Comparison of ENCODE assay signal across 7 mouse cellular contexts in the genomic region with DNA sequence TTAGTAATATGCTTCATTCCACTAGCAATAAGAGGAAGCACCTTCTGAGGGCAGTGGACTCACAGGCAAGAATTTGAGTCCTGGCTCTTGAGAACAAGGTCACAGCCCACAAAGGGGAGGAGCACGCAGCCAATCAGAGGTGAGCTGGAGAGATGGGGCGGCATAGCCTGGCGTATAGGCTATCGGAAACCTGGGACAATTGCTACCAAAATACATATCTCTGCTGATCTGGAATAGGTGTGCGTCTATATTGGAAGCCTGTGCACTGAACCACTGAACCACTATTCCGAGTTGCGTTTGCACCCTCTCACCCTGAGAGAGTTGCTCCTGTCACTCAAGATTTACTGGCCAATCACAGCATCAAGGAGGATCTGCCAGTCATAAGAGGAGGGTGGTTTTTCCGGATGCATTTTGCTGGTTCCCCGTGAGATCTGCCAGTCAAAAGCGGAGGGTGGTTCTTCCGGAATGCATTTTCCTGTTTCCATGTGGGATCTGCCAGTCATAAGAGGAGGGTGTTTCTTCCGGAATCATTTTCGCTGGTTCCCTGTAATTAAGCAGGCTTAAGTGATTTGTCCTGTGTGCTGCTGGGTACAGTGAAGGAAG.
DNase-seq lines count a peak whose midpoint lies in the region; ATAC-seq lines count a peak whose summit lies in the region.
"Not testable (repeated sequence)": the region's sequence is repeated elsewhere in the genome, so short reads cannot be mapped to it uniquely, and the experiment has no call there.

No protein-coding gene starts in this region.

- not testable (repeated sequence) for H3K9me3 ChIP-seq in embryonic facial prominence, embryonic 12.5 days; limb, embryonic 11.5 days (ENCODE audit: control insufficient read depth, low read length); midbrain, embryonic 14.5 days (ENCODE audit: control insufficient read depth, low read length)

- under 1% methylated on average over 13 of the region's 13 CpGs for WGBS in embryonic facial prominence, embryonic 12.5 days
- 0% methylated on average over 13 of the region's 13 CpGs for WGBS in limb, embryonic 11.5 days
- WGBS in midbrain, embryonic 14.5 days, result 0% methylated on average over 13 of the region's 13 CpGs

- not testable (repeated sequence) for H3K27ac ChIP-seq in embryonic facial prominence, embryonic 12.5 days; limb, embryonic 11.5 days (replicated peaks; ENCODE audit: low read depth, low read length)
- peak overlapping the region; percentile 74 for H3K27ac ChIP-seq in midbrain, embryonic 14.5 days (replicated peaks; ENCODE audit: low read depth, low read length)

- not testable (repeated sequence) for H3K27me3 ChIP-seq in embryonic facial prominence, embryonic 12.5 days; limb, embryonic 11.5 days (ENCODE audit: control insufficient read depth, insufficient read depth, low read length); midbrain, embryonic 14.5 days (ENCODE audit: control insufficient read depth, insufficient read depth, low read length)

- DNase-seq in adrenal gland, postnatal 25 days, result peak; percentile 71
- peak; percentile 100 for DNase-seq in heart, adult 11 months
- DNase-seq in kidney, adult 18-20 months, result peak; percentile 91
- peak; percentile 75 for DNase-seq in limb, embryonic 11.5 days (ENCODE audit: low spot score)
- DNase-seq in midbrain, embryonic 14.5 days, result peak; percentile 88
- DNase-seq in spleen, adult 18-20 months, result peak; percentile 68 to 72

- peak overlapping the region; percentile 47; the same call in 1 of the 2 replicates for H3K4me2 ChIP-seq in embryonic facial prominence, embryonic 12.5 days (replicated peaks)
- H3K4me2 ChIP-seq in limb, embryonic 11.5 days (ENCODE audit: low read depth, severe bottlenecking), result peak overlapping the region; percentile 24; the same call in 1 of the 2 replicates
- H3K4me2 ChIP-seq in midbrain, embryonic 14.5 days (ENCODE audit: low read length), result peak overlapping the region; percentile 48

- peak; percentile 98 for ATAC-seq in embryonic facial prominence, embryonic 12.5 days (ENCODE audit: insufficient number of reproducible peaks, insufficient read depth, low FRiP score, low TSS enrichment)
- ATAC-seq in limb, embryonic 11.5 days (ENCODE audit: insufficient number of reproducible peaks, low FRiP score, low TSS enrichment, low read depth), result peak; percentile 96
- peak; percentile 99 for ATAC-seq in midbrain, embryonic 14.5 days (ENCODE audit: low FRiP score, low TSS enrichment)

- not testable (repeated sequence) for H3K4me1 ChIP-seq in embryonic facial prominence, embryonic 12.5 days; limb, embryonic 11.5 days (ENCODE audit: control insufficient read depth, insufficient read depth, low read length); midbrain, embryonic 14.5 days (ENCODE audit: control insufficient read depth, insufficient read depth, low read length)

- peak overlapping the region; percentile 16; the same call in 1 of the 2 replicates for H3K9ac ChIP-seq in embryonic facial prominence, embryonic 12.5 days
- H3K9ac ChIP-seq in limb, embryonic 11.5 days (ENCODE audit: low read length), result not testable (repeated sequence)
- peak overlapping the region; percentile 29; the same call in 1 of the 2 replicates for H3K9ac ChIP-seq in midbrain, embryonic 14.5 days (replicated peaks; ENCODE audit: low read length)

- not testable (repeated sequence) for H3K36me3 ChIP-seq in embryonic facial prominence, embryonic 12.5 days; limb, embryonic 11.5 days (ENCODE audit: control insufficient read depth, insufficient read depth, low read length); midbrain, embryonic 14.5 days (ENCODE audit: control insufficient read depth, insufficient read depth, low read length)

- peak overlapping the region; percentile 46 for H3K4me3 ChIP-seq in embryonic facial prominence, embryonic 12.5 days
- H3K4me3 ChIP-seq in limb, embryonic 11.5 days (ENCODE audit: low read depth, low read length), result peak overlapping the region; percentile 39
- peak overlapping the region; percentile 43 for H3K4me3 ChIP-seq in midbrain, embryonic 14.5 days (replicated peaks; ENCODE audit: low read depth, low read length)
